Mouse (Mus musculus) bone marrow macrophage, adult 2 months (primary cell): Measurements from ENCODE around the gene Akap13. TPM values are rescaled to one million over a fixed set of nuclear protein-coding genes. Genes with fewer than 3 reads are reported as not detected.

Source experiments
- H3K27ac ChIP-seq: 2 replicates; pipeline ENCODE4 v1.5.1; 2012; ENCODE audit warnings: low read depth, low read length; ENCODE audit not compliant: insufficient read depth
- H3K4me1 ChIP-seq: 2 replicates; pipeline ENCODE4 v1.6.1; 2012; ENCODE audit warnings: low read length; ENCODE audit not compliant: control insufficient read depth, insufficient read depth
- H3K4me3 ChIP-seq: 2 replicates; pipeline ENCODE4 v1.5.1; 2012; ENCODE audit warnings: mild to moderate bottlenecking, low read length, moderate library complexity; ENCODE audit not compliant: insufficient read depth
- CTCF ChIP-seq: IDR thresholded peaks from 2 replicates; pipeline ENCODE4 v1.5.1; 2012; ENCODE audit warnings: low read depth, mild to moderate bottlenecking, low read length, moderate library complexity
- POLR2A ChIP-seq: IDR thresholded peaks from 2 replicates; pipeline ENCODE4 v1.6.1; 2012; ENCODE audit warnings: mild to moderate bottlenecking, low read depth, low read length, borderline replicate concordance
- polyA plus RNA-seq: library from polyadenylated mRNA; stranded (reverse); fragments of >200 nt; gene quantifications from 2 replicates; pipeline ENCODE4 v1.2.4, GENCODE M21; 2012; ENCODE audit not compliant: missing spikeins, insufficient read depth, insufficient read length

Gene Akap13
- polyA plus RNA-seq, 1 experiment: 58.4 TPM

DNA sequence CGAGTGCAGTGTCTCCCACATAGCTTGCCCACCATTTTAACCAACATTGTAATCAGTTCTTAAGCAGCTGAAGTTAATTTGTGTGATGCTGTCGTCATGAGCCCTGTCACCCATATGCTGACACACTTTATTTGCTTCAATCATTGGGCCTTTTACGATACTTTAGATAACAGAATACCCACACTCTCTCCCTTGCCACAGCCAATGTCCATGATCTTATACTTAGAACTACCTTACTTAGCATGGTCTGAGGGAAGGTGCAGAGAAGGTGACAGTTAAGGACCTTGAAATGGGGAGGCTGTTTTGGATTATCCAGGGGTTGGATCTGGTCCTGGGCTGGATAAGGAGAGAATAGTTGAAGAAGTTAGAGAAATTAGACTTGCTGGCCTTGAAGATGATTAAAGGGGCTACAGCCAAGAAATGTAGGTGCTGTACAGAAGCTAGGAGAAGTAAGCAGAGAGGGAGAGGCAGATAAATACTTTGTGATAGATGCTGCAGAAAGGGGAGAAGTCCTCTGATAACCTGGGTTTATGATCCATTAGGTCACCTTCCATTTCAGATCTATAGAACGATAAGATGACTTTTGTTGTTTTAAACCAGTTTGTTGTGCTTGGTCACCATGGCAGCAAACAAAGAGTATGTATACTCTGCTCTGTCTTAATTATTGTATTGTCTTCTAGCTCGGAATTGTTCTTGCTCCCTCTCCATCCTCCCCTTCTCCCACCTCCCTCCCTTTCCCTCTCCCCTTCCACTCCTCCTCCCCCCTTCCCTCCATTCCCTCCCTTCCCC, 53.9 kb downstream of the Akap13 start:
- Histone ChIP-seq H3K27ac (no peak overlapping the region), H3K4me1 (peaks cover 12% of the 10 kb centered on the region), H3K4me3 (no peak overlapping the region)
- TF ChIP-seq POLR2A (no peak), CTCF (no peak)

DNA sequence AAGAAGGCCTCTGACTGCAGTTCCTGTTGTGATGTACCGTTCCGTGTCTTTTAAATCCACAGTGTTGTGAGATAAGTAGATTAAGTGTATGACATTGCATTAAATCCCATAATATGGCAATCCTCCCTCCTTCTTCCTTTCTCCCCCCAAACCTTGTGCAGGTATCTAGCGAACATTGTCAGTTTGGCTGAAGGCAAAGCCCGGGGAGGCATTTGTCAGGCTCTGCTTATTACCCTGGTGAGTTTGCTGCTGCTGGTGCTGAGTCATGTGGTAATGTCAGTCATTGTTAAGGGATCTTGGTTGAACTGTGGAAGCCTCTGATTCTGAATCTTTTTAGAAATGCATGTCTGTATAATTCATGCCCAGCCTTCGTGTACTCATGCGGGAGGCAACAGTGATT, 60.1 kb downstream of the Akap13 start:
- no peak overlapping the region for H3K4me3 ChIP-seq
- no peak overlapping the region for H3K27ac ChIP-seq
- H3K4me1 ChIP-seq: peaks cover 10% of the 10 kb centered on the region
- TF ChIP-seq POLR2A (no peak), CTCF (no peak)

DNA sequence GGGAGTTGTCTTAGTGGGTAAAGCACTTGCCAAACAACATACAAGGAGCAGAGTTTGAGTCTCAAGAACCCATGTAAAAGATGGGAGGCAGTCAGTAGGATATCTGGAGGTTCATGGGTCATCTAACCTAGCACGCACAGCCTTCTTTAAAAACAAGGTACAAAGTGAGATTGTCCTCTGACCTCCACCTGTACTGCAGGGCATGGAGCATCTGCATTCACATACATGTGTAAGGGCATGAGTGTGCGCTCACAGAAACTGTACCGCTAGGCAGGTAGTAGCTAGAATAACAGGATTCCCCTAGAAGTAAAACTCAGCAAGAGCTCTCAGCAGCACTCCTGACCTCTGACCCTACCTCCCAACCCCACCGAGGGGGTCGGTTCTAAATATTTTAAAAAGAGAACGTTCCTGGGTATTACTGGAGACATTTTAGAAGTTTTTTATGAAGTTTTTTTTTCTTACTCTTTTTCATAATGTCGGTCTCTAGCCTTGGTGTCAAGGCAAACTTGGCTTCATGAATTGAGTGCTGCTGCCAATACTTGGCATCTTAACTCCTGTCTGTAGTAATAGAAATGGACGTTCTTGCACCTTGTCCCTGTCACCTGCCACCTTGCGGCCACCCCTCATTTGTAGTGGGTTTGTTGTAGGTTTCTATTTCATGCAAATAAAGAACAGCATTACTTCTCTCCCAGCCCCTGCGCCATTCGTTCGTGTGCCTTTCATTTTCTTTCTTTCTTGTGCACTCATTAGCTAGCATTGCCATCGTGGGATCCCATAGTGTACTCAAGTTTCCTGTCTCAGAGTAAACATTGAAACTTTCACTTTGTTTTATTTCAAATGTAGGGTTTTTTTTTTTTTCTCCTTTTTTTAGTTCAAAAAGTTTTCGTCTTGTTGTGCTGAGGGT, 61.6 kb downstream of the Akap13 start:
- Histone ChIP-seq H3K27ac (no peak overlapping the region), H3K4me1 (peaks cover 8% of the 10 kb centered on the region; the same call in 1 of the 2 replicates), H3K4me3 (no peak overlapping the region)
- TF ChIP-seq POLR2A (no peak), CTCF (no peak)

DNA sequence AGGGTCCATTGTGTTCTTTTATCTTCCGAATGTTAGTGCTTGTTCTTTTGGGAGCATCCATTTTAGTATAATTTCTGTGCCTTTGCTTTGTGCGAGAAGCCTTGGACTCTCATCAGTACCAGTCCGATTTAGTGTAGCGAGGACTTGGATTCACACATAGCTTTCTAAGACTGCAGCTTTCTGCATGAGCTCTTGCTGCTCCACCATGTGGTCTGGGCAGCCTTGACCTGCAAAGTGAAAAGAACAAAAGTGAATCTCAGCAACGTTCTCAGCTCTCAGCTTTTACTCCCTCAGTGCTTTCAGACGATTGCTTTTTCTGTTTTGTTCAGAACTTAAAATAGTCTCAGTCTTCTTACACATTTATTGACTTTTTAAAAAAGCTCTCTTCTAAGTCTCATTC, 65.2 kb downstream of the Akap13 start:
- TF ChIP-seq CTCF (no peak), POLR2A (no peak)
- no peak overlapping the region for H3K27ac ChIP-seq
- H3K4me1 ChIP-seq: peaks cover 5% of the 10 kb centered on the region; the same call in 1 of the 2 replicates
- H3K4me3 ChIP-seq: no peak overlapping the region

DNA sequence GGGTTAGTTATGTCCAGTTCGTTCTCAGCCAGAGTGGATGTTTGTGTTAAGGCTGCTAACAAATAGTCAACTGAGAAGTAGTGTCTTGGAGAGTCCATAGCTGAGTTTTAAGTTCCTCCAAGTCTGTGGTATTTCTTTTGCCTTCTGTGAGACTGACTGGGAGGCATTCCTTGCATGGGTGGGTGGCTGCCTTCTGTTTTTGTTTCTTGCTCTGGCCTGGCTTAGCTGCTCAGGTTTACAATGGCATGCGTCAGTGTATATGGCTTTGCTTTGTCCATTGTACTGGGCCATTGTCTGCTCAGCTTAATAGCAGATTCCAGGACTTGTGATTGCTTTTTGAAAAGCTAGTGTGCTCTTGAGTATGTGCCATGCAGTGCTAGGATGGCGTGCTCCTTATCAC, 65.9 kb downstream of the Akap13 start:
- no peak overlapping the region for H3K27ac ChIP-seq
- peaks cover 4% of the 10 kb centered on the region; the same call in 1 of the 2 replicates for H3K4me1 ChIP-seq
- no peak overlapping the region for H3K4me3 ChIP-seq
- TF ChIP-seq POLR2A (no peak), CTCF (no peak)

DNA sequence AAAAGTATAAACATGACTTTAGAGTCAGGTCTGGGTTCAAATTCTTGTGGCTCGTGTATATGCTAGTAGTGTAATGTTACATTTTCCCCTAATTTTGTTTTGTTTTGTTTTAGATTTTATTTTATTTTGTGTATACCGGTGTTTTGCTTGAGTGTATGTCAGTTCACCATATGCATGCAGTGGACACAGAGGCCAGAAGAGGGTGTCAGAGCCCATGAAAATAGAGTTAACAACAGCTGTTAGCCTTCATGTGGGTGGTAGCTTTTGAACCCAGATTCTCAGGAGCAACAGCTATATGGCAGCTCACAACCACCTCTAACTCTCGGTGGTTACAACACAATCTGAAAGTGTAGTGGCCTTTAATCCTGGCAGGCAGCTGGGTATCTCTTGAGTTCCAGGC, 66.9 kb downstream of the Akap13 start:
- Histone ChIP-seq H3K27ac (no peak overlapping the region), H3K4me1 (peaks cover 4% of the 10 kb centered on the region; the same call in 1 of the 2 replicates), H3K4me3 (no peak overlapping the region)
- no peak for TF ChIP-seq CTCF

DNA sequence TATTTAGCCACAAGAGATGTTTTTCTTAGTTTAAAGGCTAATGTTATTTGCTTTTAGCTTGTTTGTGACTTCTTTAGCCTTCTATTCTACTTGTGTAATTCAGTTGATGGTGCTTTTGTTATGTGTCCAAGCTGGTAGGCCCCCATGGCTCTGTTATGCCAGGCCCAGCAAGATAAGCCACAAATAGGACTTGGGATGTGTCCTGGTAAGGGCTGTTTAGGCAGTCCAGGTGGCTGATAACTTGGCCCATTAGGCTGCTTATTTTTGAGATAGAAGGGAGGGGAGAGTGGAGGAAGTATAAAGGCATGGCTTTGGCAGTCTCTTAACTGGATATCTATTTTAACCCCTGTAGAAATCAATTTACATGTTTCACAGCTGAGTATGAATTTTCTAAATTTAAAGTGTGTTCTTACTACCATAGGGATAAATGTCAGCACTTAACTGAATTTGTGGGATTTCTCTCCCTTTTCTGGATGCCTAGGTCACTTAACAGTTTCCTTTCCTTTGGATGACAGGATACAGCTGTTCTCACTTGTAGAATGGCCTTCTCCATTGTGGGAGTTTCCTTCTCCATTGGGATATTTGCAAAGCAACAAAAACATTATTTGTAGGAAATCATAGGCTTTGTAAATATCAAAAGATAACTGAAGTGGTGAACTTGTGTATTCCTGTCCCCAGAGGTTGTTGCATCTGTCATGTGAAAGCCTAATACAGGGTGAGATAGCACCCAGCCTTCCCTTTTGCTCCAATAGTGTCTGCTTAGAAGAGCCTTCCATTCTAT, 69.6 kb downstream of the Akap13 start:
- Histone ChIP-seq H3K27ac (no peak overlapping the region), H3K4me1 (peaks cover 11% of the 10 kb centered on the region), H3K4me3 (no peak overlapping the region)
- no peak for TF ChIP-seq CTCF
- no peak for TF ChIP-seq POLR2A

DNA sequence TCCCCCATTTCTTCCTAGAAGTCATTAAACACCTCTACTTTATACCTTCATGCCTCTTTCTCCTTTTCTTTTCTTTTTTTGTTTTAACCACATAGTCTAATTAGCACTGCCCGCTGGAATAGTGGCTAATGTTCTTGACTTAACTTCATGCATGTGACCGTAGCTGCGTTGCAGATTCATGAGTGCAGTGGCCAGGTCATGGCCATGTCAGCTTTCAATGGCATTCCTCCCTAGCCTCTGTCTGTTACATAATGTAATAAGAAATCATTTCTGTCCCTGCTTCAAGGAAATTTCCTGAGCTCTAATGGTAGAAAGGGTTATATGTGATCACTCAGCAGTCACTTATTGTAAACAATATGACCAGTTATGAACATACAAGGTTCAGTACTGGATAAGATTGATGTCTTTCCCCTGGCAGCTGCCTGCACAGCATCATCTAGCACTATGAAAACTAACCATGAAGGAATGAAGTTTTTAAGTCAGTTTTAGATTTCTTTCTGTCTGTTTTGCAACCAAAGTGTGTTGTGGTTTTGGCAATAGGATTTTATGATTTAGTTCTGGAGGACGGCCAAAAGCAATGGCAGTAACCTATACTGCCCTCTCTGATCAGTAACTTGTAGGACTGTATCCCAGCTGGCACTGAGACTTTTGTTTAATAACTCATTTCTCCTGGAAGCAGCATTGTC, 70.5 kb downstream of the Akap13 start:
- H3K4me1 ChIP-seq: peaks cover 13% of the 10 kb centered on the region
- H3K4me3 ChIP-seq: no peak overlapping the region
- no peak overlapping the region for H3K27ac ChIP-seq
- TF ChIP-seq POLR2A (no peak), CTCF (no peak)

DNA sequence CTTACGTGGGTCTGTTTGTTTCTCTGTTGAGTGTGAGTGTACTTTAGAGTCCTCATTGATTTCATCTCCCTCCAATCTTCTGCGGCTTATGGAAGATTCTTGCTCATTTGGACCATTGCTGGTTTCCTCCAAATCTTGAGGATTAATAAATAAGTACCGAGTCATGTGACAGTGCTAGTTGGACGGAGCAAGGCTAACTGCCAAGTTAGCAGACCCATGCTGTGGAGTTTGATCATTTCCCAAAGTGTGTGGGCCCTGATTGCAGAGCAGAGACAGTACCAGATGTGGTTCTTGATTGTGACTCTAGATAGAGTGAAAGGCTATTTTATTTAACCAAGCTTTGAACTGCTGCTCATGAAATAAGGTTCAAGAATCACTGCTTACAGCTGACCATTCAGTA, 73.4 kb downstream of the Akap13 start:
- Histone ChIP-seq H3K4me3 (no peak overlapping the region), H3K4me1 (peaks cover 10% of the 10 kb centered on the region), H3K27ac (no peak overlapping the region)
- TF ChIP-seq POLR2A (no peak), CTCF (no peak)
